Comparison of ENCODE assay signal across 17 mouse cellular contexts in genomic region chr7:99027185-99027584, GRCm38 (mm10).
DNase-seq lines count a peak whose midpoint lies in the region.
"Had no signal": no experiment of that assay in that cellular context is flagged by ENCODE, and none has a peak within 500 bp of the region (broad histone marks: within the 10 kb centered on the region; RNA-seq: fewer than 3 reads in every experiment).

No protein-coding gene starts in this region.

- peak overlapping the region; percentile 24 for H3K27ac ChIP-seq in embryonic facial prominence, embryonic 10.5 days (replicated peaks)
- H3K27ac ChIP-seq: forebrain, embryonic 13.5 days; kidney, postnatal 0 days; limb, embryonic 12.5 days had no signal

- H3K4me1 ChIP-seq in embryonic facial prominence, embryonic 10.5 days: peaks cover 4% of the 10 kb centered on the region; the same call in 1 of the 2 replicates
- H3K4me1 ChIP-seq: forebrain, embryonic 13.5 days had no signal

- DNase-seq in urinary bladder, postnatal 14 days (ENCODE audit: low spot score): peak; percentile 42
- DNase-seq in urinary bladder, adult 2 months (ENCODE audit: low spot score): no peak
- DNase-seq in embryonic facial prominence, embryonic 10.5 days (ENCODE audit: low spot score): no peak
- peak; percentile 53 for DNase-seq in lung, postnatal 36 days
- peak; percentile 25 for DNase-seq in thymus, postnatal 4 days
- no peak for DNase-seq in kidney, adult 9 months
- no peak for DNase-seq in kidney, postnatal 36 days
- no peak for DNase-seq in embryo, embryonic 9.5 days (ENCODE audit: extremely low spot score)
- DNase-seq: cerebellum, adult 18-20 months; gastrocnemius, postnatal 25 days; heart, postnatal 10 days; layer of hippocampus, postnatal 36 days; right cerebral cortex, postnatal 14 days had no signal

- H3K36me3 ChIP-seq in embryonic facial prominence, embryonic 10.5 days (replicated peaks): peaks cover 2% of the 10 kb centered on the region; the same call in 1 of the 2 replicates

- WGBS in embryonic facial prominence, embryonic 10.5 days: 80% methylated on average over 5 of the region's 5 CpGs

- no peak overlapping the region for H3K4me3 ChIP-seq in embryonic facial prominence, embryonic 10.5 days
- H3K4me3 ChIP-seq: forebrain, embryonic 13.5 days; limb, embryonic 12.5 days had no signal

- no peaks in the 10 kb centered on the region for H3K9me3 ChIP-seq in embryonic facial prominence, embryonic 10.5 days
- H3K9me3 ChIP-seq: forebrain, embryonic 13.5 days; G1E had no signal

- no peaks in the 10 kb centered on the region for H3K27me3 ChIP-seq in embryonic facial prominence, embryonic 10.5 days (replicated peaks; ENCODE audit: low read depth, poor library complexity, severe bottlenecking)
- H3K27me3 ChIP-seq: forebrain, embryonic 13.5 days; limb, embryonic 12.5 days had no signal

Comparison
In these comparisons a context has a peak if more than half of its experiments do, and no peak if none do; other contexts are left out.
1. DNase-seq: peak in urinary bladder, postnatal 14 days (single experiment), lung, postnatal 36 days (single experiment) and thymus, postnatal 4 days (single experiment); none in urinary bladder, adult 2 months (single experiment), embryonic facial prominence, embryonic 10.5 days (single experiment), kidney, adult 9 months (single experiment), kidney, postnatal 36 days (0 of 2) and embryo, embryonic 9.5 days (single experiment).